Mouse (Mus musculus) embryonic facial prominence, embryonic 14.5 days (tissue): Measurements from ENCODE around the gene Kdm1a. TPM values are rescaled to one million over a fixed set of nuclear protein-coding genes. Genes with fewer than 3 reads are reported as not detected.

Source experiments
- ATAC-seq: fragments of 200-750 bp; cut with Nextera tagmentation; 2 replicates; pipeline ENCODE4 v1.8.0; 2017; ENCODE audit warnings: low read depth, moderate number of reproducible peaks, moderate TSS enrichment
- DNase-seq: peaks from one replicate; pipeline ENCODE4 v3.0.0-alpha.2; 2015; ENCODE audit warnings: low spot score
- H3K27ac ChIP-seq: fragments of 300-500 bp; sonication (generic); replicated peaks from 2 replicates; pipeline ENCODE4 v1.5.1; 2014; ENCODE audit warnings: low read depth, mild to moderate bottlenecking, low read length, moderate library complexity
- H3K27me3 ChIP-seq: fragments of 300-500 bp; sonication (generic); replicated peaks from 2 replicates; pipeline ENCODE4 v1.6.1; 2014; ENCODE audit warnings: low read length; ENCODE audit not compliant: control insufficient read depth, insufficient read depth
- H3K36me3 ChIP-seq: fragments of 300-500 bp; sonication (generic); 2 replicates; pipeline ENCODE4 v1.6.1; 2014; ENCODE audit warnings: low read length, mixed read lengths; ENCODE audit not compliant: control insufficient read depth, insufficient read depth
- H3K4me1 ChIP-seq: fragments of 300-500 bp; sonication (generic); 2 replicates; pipeline ENCODE4 v1.6.1; 2014; ENCODE audit warnings: antibody characterized with exemption, low read length; ENCODE audit not compliant: control insufficient read depth, insufficient read depth
- H3K4me2 ChIP-seq: fragments of 300-500 bp; sonication (generic); 2 replicates; pipeline ENCODE4 v1.6.1; 2014; ENCODE audit warnings: low read depth, mild to moderate bottlenecking, low read length, moderate library complexity, mixed read lengths
- H3K4me3 ChIP-seq: fragments of 300-500 bp; sonication (generic); 2 replicates; pipeline ENCODE4 v1.5.1; 2014; ENCODE audit warnings: low read depth, mild to moderate bottlenecking, low read length
- H3K9ac ChIP-seq: fragments of 300-500 bp; sonication (generic); 2 replicates; pipeline ENCODE4 v1.6.1; 2014; ENCODE audit warnings: low read depth, mild to moderate bottlenecking, low read length, moderate library complexity, mixed read lengths
- H3K9me3 ChIP-seq: fragments of 300-500 bp; sonication (generic); 2 replicates; pipeline ENCODE4 v1.6.1; 2016; ENCODE audit warnings: low read length; ENCODE audit not compliant: control insufficient read depth
- WGBS: fragments of 180-500 bp; shearing (Covaris S2); extraction: QIAGEN DNeasy Blood & Tissue Kit; methylation state at CpG from one replicate; pipeline ENCODE4 v1.1.7; 2014; 5-methylcytosine and 5-hydroxymethylcytosine counted together
- polyA plus RNA-seq: library from polyadenylated mRNA; unstranded; fragments of >200 nt; fragmentation: Nextera tagmentation; extraction: Ambion mirVana; gene quantifications from 2 replicates; pipeline ENCODE4 v1.2.1, GENCODE M21; 2014

Kdm1a gene
- polyA plus RNA-seq, 1 experiment from 2014 or later, result 48.6 TPM

- ATAC-seq (peak; percentile 47), DNase-seq (peak; percentile 81)
- Histone ChIP-seq H3K4me1 (peaks cover 4% of the 10 kb centered on the region; the same call in 1 of the 2 replicates), H3K27me3 (peaks cover 22% of the 10 kb centered on the region), H3K36me3 (no peaks in the 10 kb centered on the region), H3K4me2 (peak overlapping the region; percentile 94), H3K9ac (peak overlapping the region; percentile 73), H3K27ac (no peak overlapping the region), H3K9me3 (no peaks in the 10 kb centered on the region), H3K4me3 (peak overlapping the region; percentile 55)
- 3% methylated on average over 16 of the region's 76 CpGs for WGBS
These were observed 35.2 kb upstream of the Kdm1a start for GRCm38 (mm10) chr4:136637563-136638229.

GRCm38 (mm10) chr4:136636983-136637562 lies 34.5 kb upstream of the Kdm1a start:
- Histone ChIP-seq H3K27me3 (peaks cover 22% of the 10 kb centered on the region), H3K27ac (no peak overlapping the region), H3K9ac (peak overlapping the region; percentile 73), H3K4me3 (peak overlapping the region; percentile 55), H3K9me3 (no peaks in the 10 kb centered on the region), H3K4me2 (peak overlapping the region; percentile 94), H3K36me3 (no peaks in the 10 kb centered on the region), H3K4me1 (peaks cover 4% of the 10 kb centered on the region; the same call in 1 of the 2 replicates)
- ATAC-seq (peak; percentile 30; the same call in 1 of the 2 replicates), DNase-seq (no peak)
- 14% methylated on average over 31 of the region's 37 CpGs for WGBS

GRCm38 (mm10) chr4:136636511-136636910 lies 34.0 kb upstream of the Kdm1a start:
- peak overlapping the region; percentile 94; the same call in 1 of the 2 replicates for H3K4me2 ChIP-seq
- H3K36me3 ChIP-seq, result no peaks in the 10 kb centered on the region
- H3K9ac ChIP-seq, result no peak overlapping the region
- no peak for DNase-seq
- H3K9me3 ChIP-seq, result no peaks in the 10 kb centered on the region
- no peak for ATAC-seq
- H3K4me3 ChIP-seq, result no peak overlapping the region
- H3K27me3 ChIP-seq, result peaks cover 22% of the 10 kb centered on the region
- peaks cover 4% of the 10 kb centered on the region; the same call in 1 of the 2 replicates for H3K4me1 ChIP-seq
- H3K27ac ChIP-seq, result no peak overlapping the region
- 56% methylated on average over 5 of the region's 5 CpGs for WGBS

GRCm38 (mm10) chr4:136635995-136636394 lies 33.5 kb upstream of the Kdm1a start:
- no peaks in the 10 kb centered on the region for H3K9me3 ChIP-seq
- H3K27ac ChIP-seq, result no peak overlapping the region
- H3K27me3 ChIP-seq, result peaks cover 22% of the 10 kb centered on the region
- DNase-seq (no peak), ATAC-seq (no peak)
- peaks cover 4% of the 10 kb centered on the region; the same call in 1 of the 2 replicates for H3K4me1 ChIP-seq
- H3K4me3 ChIP-seq, result no peak overlapping the region
- no peak overlapping the region for H3K9ac ChIP-seq
- H3K4me2 ChIP-seq, result no peak overlapping the region
- H3K36me3 ChIP-seq, result no peaks in the 10 kb centered on the region

GRCm38 (mm10) chr4:136631237-136631994 lies 28.9 kb upstream of the Kdm1a start:
- no peak overlapping the region for H3K27ac ChIP-seq
- H3K36me3 ChIP-seq, result no peaks in the 10 kb centered on the region
- no peaks in the 10 kb centered on the region for H3K9me3 ChIP-seq
- DNase-seq, result peak; percentile 38
- H3K4me1 ChIP-seq, result no peaks in the 10 kb centered on the region
- no peak for ATAC-seq
- no peak overlapping the region for H3K4me2 ChIP-seq
- H3K27me3 ChIP-seq, result peaks cover 2% of the 10 kb centered on the region; the same call in 1 of the 2 replicates
- H3K9ac ChIP-seq, result no peak overlapping the region
- WGBS, result 86% methylated on average over 11 of the region's 11 CpGs
- no peak overlapping the region for H3K4me3 ChIP-seq

- H3K9ac ChIP-seq, result no peak overlapping the region
- DNase-seq (no peak), ATAC-seq (no peak)
- 74% methylated on average over 5 of the region's 6 CpGs for WGBS
- H3K36me3 ChIP-seq, result no peaks in the 10 kb centered on the region
- no peaks in the 10 kb centered on the region for H3K9me3 ChIP-seq
- H3K4me2 ChIP-seq, result no peak overlapping the region
- no peak overlapping the region for H3K4me3 ChIP-seq
- H3K4me1 ChIP-seq, result no peaks in the 10 kb centered on the region
- no peak overlapping the region for H3K27ac ChIP-seq
- H3K27me3 ChIP-seq, result no peaks in the 10 kb centered on the region
These were observed 24.1 kb upstream of the Kdm1a start for GRCm38 (mm10) chr4:136626590-136626989.

GRCm38 (mm10) chr4:136622388-136622787 lies 19.9 kb upstream of the Kdm1a start, which contains the start of gene Lactbl1:
Gene Lactbl1 (plus strand): TSS chr4:136622621.
- DNase-seq (no peak), ATAC-seq (no peak)
- Histone ChIP-seq H3K36me3 (no peaks in the 10 kb centered on the region), H3K27me3 (no peaks in the 10 kb centered on the region), H3K4me3 (no peak within 1 kb of the TSS), H3K4me1 (no peaks in the 10 kb centered on the region), H3K27ac (no peak within 1 kb of the TSS), H3K9ac (0 out of 2 replicates have a peak within 1 kb of the TSS, but pooled peaks have one; percentile 8), H3K9me3 (no peaks in the 10 kb centered on the region), H3K4me2 (no peak within 1 kb of the TSS)
- WGBS, result 36% methylated on average over 6 of the region's 6 CpGs

- DNase-seq, result no peak
- Histone ChIP-seq H3K27ac (no peak overlapping the region), H3K4me2 (no peak overlapping the region), H3K36me3 (no peaks in the 10 kb centered on the region), H3K4me3 (no peak overlapping the region), H3K27me3 (no peaks in the 10 kb centered on the region), H3K9ac (no peak overlapping the region), H3K9me3 (no peaks in the 10 kb centered on the region), H3K4me1 (no peaks in the 10 kb centered on the region)
- no peak for ATAC-seq
- WGBS, result 55% methylated on average over 5 of the region's 5 CpGs
These were observed 19.4 kb upstream of the Kdm1a start for GRCm38 (mm10) chr4:136621956-136622355.
